Mouse (Mus musculus) hindbrain, embryonic 11.5 days (tissue): ENCODE measurements around the gene Serpinb9b. TPM values are rescaled to one million over a fixed set of nuclear protein-coding genes. Genes with fewer than 3 reads are reported as not detected.

Experiments used
- polyA plus RNA-seq: library from polyadenylated mRNA; unstranded; fragments of >200 nt; fragmentation: Nextera tagmentation; extraction: Ambion mirVana; gene quantifications from 2 replicates; pipeline ENCODE4 v1.2.1, GENCODE M21; 2014

The Serpinb9b gene
- polyA plus RNA-seq, 1 experiment from 2014 or later: 0.08 TPM

Other genes with a start within 250 kb of the Serpinb9b start
- gene Mylk4, start 243.5 kb upstream of the Serpinb9b start, polyA plus RNA-seq: 0.40 and 0.53 TPM in 2 replicates
- 14.4 and 18.0 TPM in 2 replicates for gene Wrnip1, start 225.4 kb upstream of the Serpinb9b start, polyA plus RNA-seq
- not detected in 2 replicates for gene D930007J09Rik, start 224.6 kb upstream of the Serpinb9b start, polyA plus RNA-seq
- gene Serpinb1a, start 176.2 kb upstream of the Serpinb9b start, polyA plus RNA-seq: 0.27 TPM in 1 of 2 replicates, not detected in the other
- gene Serpinb1c, start 129.2 kb upstream of the Serpinb9b start, polyA plus RNA-seq: not detected in 2 replicates
- gene Serpinb6b, start 62.2 kb upstream of the Serpinb9b start, polyA plus RNA-seq: 0.75 and 0.76 TPM in 2 replicates
- 1.1 and 2.2 TPM in 2 replicates for gene Serpinb9, start 24.2 kb upstream of the Serpinb9b start, polyA plus RNA-seq
- 4.1 and 6.2 TPM in 2 replicates for gene Serpinb1b, start 51.2 kb downstream of the Serpinb9b start, polyA plus RNA-seq
- gene Serpinb9c, start 132.3 kb downstream of the Serpinb9b start, polyA plus RNA-seq: not detected in 2 replicates
- 0.14 TPM in 1 of 2 replicates, not detected in the other for gene Serpinb9d, start 165.5 kb downstream of the Serpinb9b start, polyA plus RNA-seq
- not detected in 2 replicates for gene Serpinb9e, start 222.2 kb downstream of the Serpinb9b start, polyA plus RNA-seq